Mouse (Mus musculus) left cerebral cortex, adult 18-20 months (tissue): ENCODE results near the gene Borcs6. TPM values are rescaled to one million over a fixed set of nuclear protein-coding genes. Genes with fewer than 3 reads are reported as not detected.

Experiments
- DNase-seq, 2 experiments: peaks; one replicate each; pipeline ENCODE4 v3.0.0; 2021 to 2022; ENCODE audit warnings: low spot score in 2 of 2, mixed read lengths in 1 of 2
- total RNA-seq, 2 experiments: library from RNA; stranded (reverse); gene quantifications; 2 replicates each; pipeline ENCODE4 v1.2.3; 2021

Borcs6 gene
- total RNA-seq, 2 experiments from 2014 or later, result 35.2 to 38.0 TPM

- DNase-seq, result no peak
Observed at GRCm38 (mm10) chr11:69047592-69047991, 11.9 kb upstream of the Borcs6 start.

DNA sequence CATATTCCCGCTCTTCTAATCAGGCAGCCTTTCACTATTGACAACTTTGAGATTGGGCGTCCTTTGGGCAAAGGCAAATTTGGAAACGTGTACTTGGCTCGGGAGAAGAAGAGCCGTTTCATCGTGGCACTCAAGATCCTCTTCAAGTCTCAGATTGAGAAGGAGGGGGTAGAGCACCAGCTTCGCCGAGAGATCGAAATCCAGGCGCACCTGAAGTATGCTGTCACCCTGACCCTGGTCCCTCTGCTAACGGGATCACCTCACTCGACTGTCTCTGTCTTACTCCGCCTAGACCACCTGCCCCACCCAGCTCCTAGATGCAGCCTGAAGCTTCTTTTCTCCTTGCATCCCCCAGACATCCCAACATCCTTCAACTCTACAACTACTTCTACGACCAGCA lies 11.4 kb upstream of the Borcs6 start:
- no peak for DNase-seq

GRCm38 (mm10) chr11:69050748-69051147 lies 8.8 kb upstream of the Borcs6 start:
- DNase-seq, result no peak

DNA sequence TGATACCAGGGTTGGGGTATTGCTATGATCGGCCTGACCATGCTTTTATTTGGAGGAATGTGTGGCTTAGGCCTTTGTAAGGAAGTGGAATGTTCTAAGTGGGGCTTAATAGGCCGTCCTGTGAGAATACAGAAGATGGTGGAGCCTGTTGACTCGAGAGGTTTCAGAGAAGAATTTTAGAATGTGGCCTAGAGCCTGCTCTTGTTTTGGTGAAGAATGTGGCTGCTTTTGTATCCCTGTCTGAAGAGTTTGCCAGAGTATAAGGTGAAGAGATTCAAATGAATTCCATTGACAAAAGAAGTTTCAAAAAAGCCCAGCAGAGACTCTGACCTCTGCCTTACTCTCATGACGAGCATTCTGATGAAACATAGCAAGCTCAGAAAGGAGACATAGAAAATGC lies 7.7 kb upstream of the Borcs6 start:
- DNase-seq, result no peak

GRCm38 (mm10) chr11:69052824-69053421 lies 6.6 kb upstream of the Borcs6 start:
- no peak for DNase-seq

DNA sequence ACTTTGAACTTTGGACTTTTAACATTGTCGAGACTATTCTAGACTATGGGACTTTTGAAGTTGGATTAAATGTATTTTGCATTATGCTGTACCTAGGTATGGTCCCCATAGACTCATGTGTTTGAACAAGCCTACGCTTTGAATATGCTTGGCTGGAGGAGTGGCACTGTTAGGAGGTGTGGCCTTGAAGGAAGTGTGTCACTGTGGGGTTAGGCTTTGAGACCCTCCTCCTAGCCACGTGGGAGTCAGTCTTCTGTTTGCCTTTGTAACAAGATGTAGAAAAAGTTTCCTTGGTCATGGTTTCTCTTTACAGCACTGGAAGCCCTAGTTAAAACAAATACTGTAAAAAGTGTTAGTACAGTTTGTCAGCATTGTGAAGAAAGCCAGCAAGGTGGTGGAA lies 5.7 kb upstream of the Borcs6 start:
- no peak for DNase-seq

DNA sequence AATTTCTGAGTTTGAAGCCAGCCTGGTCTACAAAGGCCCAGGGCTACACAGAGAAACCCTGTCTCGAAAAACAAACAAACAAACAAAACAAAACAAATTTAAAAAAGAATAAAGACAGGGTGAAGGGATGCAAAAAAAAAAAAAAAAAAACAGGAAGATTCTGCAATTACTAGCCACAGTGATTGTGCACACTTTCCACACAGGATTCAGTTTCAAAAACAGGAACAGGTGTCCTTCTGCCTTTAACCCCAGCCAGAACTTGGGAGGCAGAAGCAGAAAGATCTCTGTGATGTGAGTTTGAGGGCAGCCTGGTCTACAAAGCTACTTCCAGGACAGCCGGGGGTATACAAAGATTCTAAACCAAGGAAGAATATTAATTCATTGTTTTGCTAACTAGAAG lies 1.3 kb upstream of the Borcs6 start:
- no peak for DNase-seq

DNA sequence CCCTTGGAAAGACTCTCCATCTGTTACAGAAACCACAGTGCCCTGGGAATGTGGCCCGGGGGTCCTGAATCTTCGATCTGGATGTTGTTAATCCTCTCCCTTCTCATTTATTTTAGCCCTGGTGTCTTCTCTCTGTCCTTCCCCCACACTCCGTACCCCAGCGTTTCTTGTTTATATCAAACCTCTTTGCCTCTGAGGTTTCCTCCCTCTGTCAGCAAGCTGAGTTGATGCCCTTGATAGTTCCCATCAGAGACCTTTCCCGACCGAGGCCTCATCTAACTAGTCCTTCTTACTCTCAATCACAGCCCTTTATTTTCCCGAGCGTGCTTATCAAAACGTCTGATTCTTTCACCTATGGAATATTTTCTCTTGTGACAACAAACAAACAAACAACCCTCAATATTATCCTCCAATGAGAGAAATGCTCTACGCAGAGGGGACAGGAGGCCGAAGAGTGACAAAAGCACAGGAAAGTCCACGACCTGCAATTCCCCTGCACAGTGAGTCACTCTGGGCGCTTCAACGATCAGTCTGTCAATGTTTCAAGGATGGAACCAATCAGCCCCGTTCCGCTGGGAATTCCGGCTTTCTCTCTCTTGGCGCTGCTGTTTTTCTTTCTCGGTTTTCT lies 674 bp upstream of the Borcs6 start:
- no peak for DNase-seq

DNA sequence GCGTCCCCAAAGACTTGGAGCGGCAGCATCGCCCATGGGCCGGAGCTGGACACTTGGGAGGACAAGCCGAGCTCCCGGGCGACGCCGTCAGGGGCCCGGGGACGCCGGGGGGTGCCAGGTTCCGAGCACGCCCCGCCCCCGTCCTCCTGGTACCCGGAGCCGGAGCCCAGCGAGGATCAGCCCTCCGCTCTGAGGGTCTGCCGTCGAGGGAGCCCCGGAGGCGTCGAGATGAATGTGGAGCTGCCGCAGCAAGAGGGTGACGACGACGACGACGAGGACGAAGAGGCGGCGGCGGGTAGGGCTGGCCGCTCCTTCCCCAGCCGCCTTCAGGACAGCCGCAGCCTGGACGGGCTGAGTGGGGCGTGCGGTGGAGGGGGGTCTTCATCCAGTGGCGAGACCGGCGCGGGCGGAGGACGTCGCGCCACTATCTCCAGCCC lies 476 bp downstream of the Borcs6 start:
- DNase-seq, result peak; percentile 36 to 48

- peak; percentile 25 to 35 for DNase-seq
Observed at GRCm38 (mm10) chr11:69060448-69061254, 1.1 kb downstream of the Borcs6 start.

DNA sequence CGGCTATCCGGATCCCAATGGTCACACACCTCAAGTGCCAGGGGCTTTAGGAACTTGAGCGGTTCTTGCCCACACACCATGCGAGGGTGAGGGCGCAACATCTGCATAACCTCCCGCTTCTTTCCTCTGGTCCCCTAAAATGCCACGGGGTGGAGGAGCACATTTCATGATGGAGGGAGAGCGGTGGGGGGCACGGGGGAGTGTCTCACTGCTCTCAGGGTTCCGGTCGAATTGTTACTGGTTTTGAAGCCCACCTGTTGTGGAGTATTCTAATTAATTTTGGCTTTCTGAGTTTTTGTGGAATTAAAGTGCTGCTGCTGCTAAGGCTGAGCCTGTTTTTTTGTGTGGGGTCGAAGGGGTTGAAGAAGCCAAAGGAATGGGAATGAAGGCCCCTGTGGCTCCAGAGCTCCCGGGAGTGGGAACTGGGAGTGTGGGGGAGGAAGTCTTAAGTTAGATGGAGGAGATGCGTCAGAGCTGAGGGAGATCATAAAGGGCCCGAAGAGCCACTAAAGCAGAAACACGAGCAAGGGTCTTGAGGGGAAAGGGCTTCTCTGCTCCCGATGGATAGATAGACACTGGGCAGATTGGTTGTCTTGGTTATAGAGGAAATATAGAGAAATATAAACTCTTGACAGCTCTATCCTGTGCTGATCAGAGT lies 1.9 kb downstream of the Borcs6 start:
- DNase-seq, result peak; percentile 18 to 25

GRCm38 (mm10) chr11:69062194-69062760 lies 2.8 kb downstream of the Borcs6 start:
- peak; percentile 81 to 82 for DNase-seq

- peak; percentile 95 to 97 for DNase-seq
Observed at GRCm38 (mm10) chr11:69062761-69063224, 3.3 kb downstream of the Borcs6 start.

DNA sequence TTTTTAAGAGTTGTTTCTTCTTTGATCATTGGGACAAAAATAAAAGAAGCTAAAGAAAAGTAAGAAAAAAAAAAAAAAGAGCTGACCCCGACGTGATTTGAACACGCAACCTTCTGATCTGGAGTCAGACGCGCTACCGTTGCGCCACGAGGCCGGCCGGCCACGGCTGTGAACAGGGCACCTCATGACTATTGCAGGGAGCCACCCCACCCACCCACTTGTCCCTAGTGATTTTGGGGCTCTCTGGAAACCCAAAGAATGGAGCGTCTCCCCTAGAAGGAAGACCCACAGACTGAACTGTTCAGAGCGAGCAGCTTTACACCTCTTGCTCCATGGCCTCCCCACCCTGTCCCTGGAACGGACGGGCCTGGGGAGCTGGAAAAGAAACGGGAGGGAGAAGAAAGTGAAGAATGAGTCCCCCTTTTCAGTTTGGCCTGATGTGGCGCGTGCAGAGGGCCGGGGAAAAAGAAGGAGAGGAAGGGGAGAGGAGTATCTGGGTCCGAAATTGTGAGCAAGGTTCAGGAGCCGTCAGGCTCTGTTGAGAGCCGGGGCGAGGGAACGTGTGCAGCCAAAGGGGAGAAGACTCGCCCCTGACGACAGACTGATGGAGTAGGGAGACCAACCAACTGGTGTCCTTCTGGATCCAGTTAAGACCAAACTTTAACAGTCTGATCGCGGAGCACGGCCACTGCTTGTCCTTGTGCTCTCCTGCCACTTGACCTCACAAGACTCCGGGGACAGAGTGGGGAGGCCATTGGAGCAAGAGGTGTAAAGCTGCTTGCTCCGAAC lies 4.1 kb downstream of the Borcs6 start:
- peak; percentile 77 to 78 for DNase-seq

DNA sequence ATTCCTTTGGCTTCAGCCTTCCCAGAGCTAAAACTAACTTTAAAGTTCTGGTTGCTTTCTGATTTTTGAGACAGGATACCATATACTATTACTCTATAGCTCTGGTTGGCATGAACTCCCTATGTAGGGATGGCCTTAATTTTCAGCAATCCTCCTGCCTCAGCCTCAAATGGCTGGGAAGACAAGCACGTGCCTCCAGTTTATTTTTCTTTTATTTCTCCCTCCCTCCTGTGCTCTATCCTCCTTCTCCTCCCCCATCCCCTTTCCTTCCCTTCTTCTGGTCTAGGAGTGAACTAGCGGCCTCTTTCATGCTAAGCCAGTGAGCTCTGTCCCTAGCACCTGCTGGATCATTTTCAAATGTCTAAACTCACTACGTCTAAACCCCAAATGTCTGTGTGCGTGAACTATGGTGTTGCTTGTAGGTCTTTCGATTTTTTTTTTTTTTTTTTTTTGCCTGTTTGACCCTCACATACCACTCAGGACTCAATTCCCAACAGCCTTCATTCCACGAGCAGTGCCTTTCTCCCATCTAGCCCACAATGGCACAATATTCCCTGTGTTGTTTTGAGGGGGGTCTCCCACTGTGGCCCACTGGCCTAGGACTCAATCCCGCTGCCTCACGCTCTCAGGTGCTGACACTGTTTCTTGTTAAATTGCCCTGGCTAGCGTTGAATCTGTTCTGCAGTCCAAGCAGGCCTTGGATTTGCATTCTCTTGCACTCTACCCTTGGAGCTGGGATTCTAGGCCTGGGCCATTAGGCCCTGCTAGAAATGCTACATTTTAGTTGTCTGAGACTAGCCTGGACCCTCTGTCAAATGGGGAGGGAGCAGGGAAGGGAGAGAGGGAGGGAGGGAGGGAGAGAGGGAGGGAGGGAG lies 5.0 kb downstream of the Borcs6 start:
- DNase-seq, result no peak

DNA sequence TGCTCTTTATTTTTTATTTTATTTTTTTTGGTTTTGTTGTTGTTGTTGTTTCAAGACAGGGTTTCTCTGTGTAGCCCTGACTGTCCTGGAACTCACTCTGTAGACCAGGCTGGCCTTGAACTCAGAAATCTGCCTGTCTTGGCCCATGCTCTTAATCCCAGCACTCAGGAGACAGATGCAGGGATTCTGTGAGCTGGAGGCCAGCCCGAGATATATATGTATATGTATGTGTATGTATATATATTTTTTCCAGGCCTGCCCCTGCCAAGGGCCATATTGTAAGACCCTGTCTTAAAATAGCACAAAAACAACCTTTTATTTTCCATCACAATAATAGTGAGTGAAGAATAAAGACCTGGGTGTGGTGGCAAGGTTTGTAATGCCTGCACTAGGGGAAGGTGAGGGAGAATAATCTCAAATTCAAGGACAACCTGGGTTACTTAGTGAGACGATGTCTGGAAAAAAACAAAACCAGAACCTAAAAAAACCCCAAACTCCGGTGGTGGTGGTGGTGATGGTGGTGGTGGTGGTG lies 5.9 kb downstream of the Borcs6 start:
- DNase-seq, result no peak

GRCm38 (mm10) chr11:69066163-69066861 lies 6.8 kb downstream of the Borcs6 start:
- peak; percentile 52 to 72 for DNase-seq

- peak; percentile 91 to 93 for DNase-seq
Observed at GRCm38 (mm10) chr11:69066956-69067355, 7.4 kb downstream of the Borcs6 start.

DNA sequence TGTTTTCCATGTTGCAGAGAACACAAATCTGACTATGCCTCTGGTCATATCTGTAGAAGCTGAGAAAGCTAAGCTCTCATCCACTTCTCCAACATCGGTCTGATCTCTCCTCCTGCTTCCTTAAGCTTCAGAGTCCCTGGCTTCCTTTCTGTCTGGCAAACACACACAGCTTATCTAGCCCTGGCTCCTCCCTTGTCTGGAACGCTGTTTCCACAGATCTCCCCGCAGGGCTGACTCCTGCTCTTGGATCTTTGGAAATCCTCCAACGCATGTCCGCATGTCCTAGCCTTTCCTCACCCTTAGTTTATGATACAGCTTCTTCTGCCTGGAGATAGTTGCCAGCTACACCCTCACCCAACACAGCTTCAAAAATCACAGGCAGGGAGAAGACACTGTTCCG lies 8.1 kb downstream of the Borcs6 start:
- DNase-seq, result no peak
